Mouse (Mus musculus) forebrain, postnatal 0 days (tissue): Measurements from ENCODE around the gene Rhot2. TPM values are rescaled to one million over a fixed set of nuclear protein-coding genes. Genes with fewer than 3 reads are reported as not detected.
A peak's percentile ranks its signal among the peaks of the same experiment; 100 is the strongest.
"Not testable (repeated sequence)": the region's sequence is repeated elsewhere in the genome, so short reads cannot be mapped to it uniquely, and the experiment has no call there.

Source experiments
- ATAC-seq: fragments of 200-750 bp; cut with Nextera tagmentation; 2 replicates; pipeline ENCODE4 v1.8.0; 2017; ENCODE audit warnings: mild to moderate bottlenecking, moderate library complexity
- DNase-seq: peaks from one replicate; pipeline ENCODE4 v3.0.0-alpha.2; 2015
- H3K27ac ChIP-seq: fragments of 300-500 bp; sonication (generic); 2 replicates; pipeline ENCODE4 v1.5.1; 2014; ENCODE audit warnings: low read depth, mild to moderate bottlenecking, antibody characterized with exemption, low read length, moderate library complexity, mixed read lengths
- H3K27me3 ChIP-seq: fragments of 300-500 bp; sonication (generic); 2 replicates; pipeline ENCODE4 v1.6.1; 2014; ENCODE audit warnings: mild to moderate bottlenecking, low read length, mixed read lengths; ENCODE audit not compliant: insufficient read depth
- H3K36me3 ChIP-seq: fragments of 300-500 bp; sonication (generic); 2 replicates; pipeline ENCODE4 v1.6.1; 2014; ENCODE audit warnings: mild to moderate bottlenecking, moderate library complexity; ENCODE audit not compliant: insufficient read depth
- H3K4me1 ChIP-seq: fragments of 300-500 bp; sonication (generic); 2 replicates; pipeline ENCODE4 v1.6.1; 2014; ENCODE audit warnings: antibody characterized with exemption; ENCODE audit not compliant: insufficient read depth
- H3K4me2 ChIP-seq: fragments of 300-500 bp; sonication (generic); 2 replicates; pipeline ENCODE4 v1.6.1; 2014; ENCODE audit warnings: low read depth, mild to moderate bottlenecking, moderate library complexity
- H3K4me3 ChIP-seq: fragments of 300-500 bp; sonication (generic); 2 replicates; pipeline ENCODE4 v1.5.1; 2014; ENCODE audit warnings: low read depth, low read length, mixed read lengths
- H3K9ac ChIP-seq: fragments of 300-500 bp; sonication (generic); 2 replicates; pipeline ENCODE4 v1.6.1; 2014; ENCODE audit warnings: mild to moderate bottlenecking
- H3K9me3 ChIP-seq: fragments of 300-500 bp; sonication (generic); 2 replicates; pipeline ENCODE4 v1.6.1; 2016; ENCODE audit warnings: low read length
- CTCF ChIP-seq: sonication (generic); IDR thresholded peaks from 2 replicates; pipeline ENCODE4 v1.5.1; 2016; ENCODE audit warnings: antibody characterized with exemption, control low read depth, low read depth
- WGBS: fragments of 180-500 bp; shearing (Covaris S2); extraction: QIAGEN DNeasy Blood & Tissue Kit; methylation state at CpG from one replicate; pipeline ENCODE4 v1.1.7; 2014; 5-methylcytosine and 5-hydroxymethylcytosine counted together
- polyA plus RNA-seq: library from polyadenylated mRNA; unstranded; fragments of >200 nt; fragmentation: Nextera tagmentation; extraction: Ambion mirVana; gene quantifications from 2 replicates; pipeline ENCODE4 v1.2.1, GENCODE M21; 2015
- total RNA-seq: library from RNA; depleted of rRNA; stranded (reverse); fragments of >200 nt; gene quantifications from 2 replicates; pipeline ENCODE4 v1.2.3, GENCODE M21; 2014

Gene Rhot2
- total and polyA plus RNA-seq, 2 experiments from 2014 or later: 11.3 to 53.1 TPM

GRCm38 (mm10) chr17:25874148-25874720 lies 29.6 kb upstream of the Rhot2 start:
- H3K4me3 ChIP-seq: peak overlapping the region; percentile 69
- H3K4me2 ChIP-seq: peak overlapping the region; percentile 70
- H3K4me1 ChIP-seq: peaks cover 12% of the 10 kb centered on the region; the same call in 1 of the 2 replicates
- H3K36me3 ChIP-seq: peaks cover 11% of the 10 kb centered on the region; the same call in 1 of the 2 replicates
- no peaks in the 10 kb centered on the region for H3K9me3 ChIP-seq
- TF ChIP-seq CTCF: no peak; the same call in 1 of the 2 replicates
- no peak for ATAC-seq
- no peak for DNase-seq
- 4% methylated on average over 14 of the region's 14 CpGs for WGBS
- no peaks in the 10 kb centered on the region for H3K27me3 ChIP-seq
- H3K27ac ChIP-seq: peak overlapping the region; percentile 96
- peak overlapping the region; percentile 89 for H3K9ac ChIP-seq

- ATAC-seq (no peak), DNase-seq (no peak)
- TF ChIP-seq CTCF: no peak
- Histone ChIP-seq H3K36me3 (peaks cover 11% of the 10 kb centered on the region; the same call in 1 of the 2 replicates), H3K27me3 (no peaks in the 10 kb centered on the region), H3K4me3 (peak overlapping the region; percentile 69), H3K27ac (peak overlapping the region; percentile 96; the same call in 1 of the 2 replicates), H3K9me3 (no peaks in the 10 kb centered on the region), H3K9ac (peak overlapping the region; percentile 89; the same call in 1 of the 2 replicates), H3K4me1 (peaks cover 16% of the 10 kb centered on the region; the same call in 1 of the 2 replicates), H3K4me2 (peak overlapping the region; percentile 70)
- 81% methylated on average over 11 of the region's 11 CpGs for WGBS
Observed at GRCm38 (mm10) chr17:25873405-25874147, 28.9 kb upstream of the Rhot2 start.

GRCm38 (mm10) chr17:25872676-25873075 lies 28.0 kb upstream of the Rhot2 start:
- peaks cover 16% of the 10 kb centered on the region; the same call in 1 of the 2 replicates for H3K4me1 ChIP-seq
- no peak overlapping the region for H3K4me3 ChIP-seq
- TF ChIP-seq CTCF: no peak
- ATAC-seq: no peak
- 81% methylated on average over 3 of the region's 3 CpGs for WGBS
- H3K27ac ChIP-seq: no peak overlapping the region
- no peak for DNase-seq
- no peaks in the 10 kb centered on the region for H3K9me3 ChIP-seq
- peaks cover 2% of the 10 kb centered on the region; the same call in 1 of the 2 replicates for H3K36me3 ChIP-seq
- H3K9ac ChIP-seq: no peak overlapping the region
- no peak overlapping the region for H3K4me2 ChIP-seq
- H3K27me3 ChIP-seq: no peaks in the 10 kb centered on the region

- not testable (repeated sequence) for H3K9ac ChIP-seq, H3K27me3 ChIP-seq, DNase-seq, ATAC-seq, H3K4me2 ChIP-seq, H3K9me3 ChIP-seq, H3K4me3 ChIP-seq, H3K36me3 ChIP-seq, H3K27ac ChIP-seq
- peaks cover 10% of the 10 kb centered on the region; the same call in 1 of the 2 replicates for H3K4me1 ChIP-seq
Observed at GRCm38 (mm10) chr17:25871566-25871965, 26.9 kb upstream of the Rhot2 start.

GRCm38 (mm10) chr17:25869954-25870353 lies 25.3 kb upstream of the Rhot2 start:
- 93% methylated on average over 2 of the region's 2 CpGs for WGBS
- 0 out of 2 replicates have a peak, but pooled peaks cover 4% of the 10 kb centered on the region for H3K4me1 ChIP-seq
- no peaks in the 10 kb centered on the region for H3K36me3 ChIP-seq
- H3K4me2 ChIP-seq: no peak overlapping the region
- no peaks in the 10 kb centered on the region for H3K9me3 ChIP-seq
- no peak for ATAC-seq
- no peak overlapping the region for H3K27ac ChIP-seq
- DNase-seq: no peak
- no peak overlapping the region for H3K9ac ChIP-seq
- H3K4me3 ChIP-seq: no peak overlapping the region
- no peak for TF ChIP-seq CTCF
- H3K27me3 ChIP-seq: no peaks in the 10 kb centered on the region

- Histone ChIP-seq H3K27me3 (no peaks in the 10 kb centered on the region), H3K27ac (no peak overlapping the region), H3K36me3 (no peaks in the 10 kb centered on the region), H3K4me1 (0 out of 2 replicates have a peak, but pooled peaks cover 4% of the 10 kb centered on the region), H3K9me3 (no peaks in the 10 kb centered on the region), H3K4me3 (no peak overlapping the region), H3K4me2 (no peak overlapping the region), H3K9ac (no peak overlapping the region)
- DNase-seq: no peak
- 81% methylated on average over 8 of the region's 8 CpGs for WGBS
- no peak for ATAC-seq
- TF ChIP-seq CTCF: no peak
Observed at GRCm38 (mm10) chr17:25869498-25869897, 24.8 kb upstream of the Rhot2 start.
